Mouse (Mus musculus) kidney, embryonic 14.5 days (tissue): Measurements from ENCODE around the gene Gm5773. TPM values are rescaled to one million over a fixed set of nuclear protein-coding genes. Genes with fewer than 3 reads are reported as not detected.
A peak's percentile ranks its signal among the peaks of the same experiment; 100 is the strongest.
"Not testable (repeated sequence)": the region's sequence is repeated elsewhere in the genome, so short reads cannot be mapped to it uniquely, and the experiment has no call there.

Experiments used
- ATAC-seq: fragments of 200-750 bp; cut with Nextera tagmentation; 2 replicates; pipeline ENCODE4 v1.8.0; 2017; ENCODE audit warnings: moderate number of reproducible peaks, mild to moderate bottlenecking, moderate TSS enrichment, moderate library complexity; ENCODE audit not compliant: low FRiP score, low TSS enrichment
- H3K27ac ChIP-seq: fragments of 300-500 bp; sonication (generic); 2 replicates; pipeline ENCODE4 v1.5.1; 2014; ENCODE audit warnings: low read depth, mild to moderate bottlenecking, low read length, moderate library complexity, mixed read lengths
- H3K27me3 ChIP-seq: fragments of 300-500 bp; sonication (generic); 2 replicates; pipeline ENCODE4 v1.6.1; 2014; ENCODE audit warnings: mild to moderate bottlenecking, low read length; ENCODE audit not compliant: control insufficient read depth, insufficient read depth
- H3K36me3 ChIP-seq: fragments of 300-500 bp; sonication (generic); 2 replicates; pipeline ENCODE4 v1.6.1; 2014; ENCODE audit warnings: low read length, mixed read lengths; ENCODE audit not compliant: control insufficient read depth, insufficient read depth
- H3K4me1 ChIP-seq: fragments of 300-500 bp; sonication (generic); 2 replicates; pipeline ENCODE4 v1.6.1; 2014; ENCODE audit warnings: low read length, mixed read lengths; ENCODE audit not compliant: control insufficient read depth, insufficient read depth
- H3K4me2 ChIP-seq: fragments of 300-500 bp; sonication (generic); replicated peaks from 2 replicates; pipeline ENCODE4 v1.6.1; 2014; ENCODE audit warnings: low read depth, mild to moderate bottlenecking, low read length
- H3K4me3 ChIP-seq: fragments of 300-500 bp; sonication (generic); 2 replicates; pipeline ENCODE4 v1.5.1; 2014; ENCODE audit warnings: mild to moderate bottlenecking, low read length
- H3K9ac ChIP-seq: fragments of 300-500 bp; sonication (generic); 2 replicates; pipeline ENCODE4 v1.6.1; 2014; ENCODE audit warnings: low read depth, mild to moderate bottlenecking, low read length, moderate library complexity
- H3K9me3 ChIP-seq: fragments of 300-500 bp; sonication (generic); 2 replicates; pipeline ENCODE4 v1.6.1; 2016; ENCODE audit warnings: low read length; ENCODE audit not compliant: control insufficient read depth
- WGBS: fragments of 180-500 bp; shearing (Covaris S2); extraction: QIAGEN DNeasy Blood & Tissue Kit; methylation state at CpG from one replicate; pipeline ENCODE4 v1.1.7; 2014; 5-methylcytosine and 5-hydroxymethylcytosine counted together
- polyA plus RNA-seq: library from polyadenylated mRNA; unstranded; fragments of >200 nt; fragmentation: Nextera tagmentation; extraction: Ambion mirVana; gene quantifications from 2 replicates; pipeline ENCODE4 v1.2.1, GENCODE M21; 2014

Gm5773 gene
- not detected in 2 replicates for polyA plus RNA-seq

DNA sequence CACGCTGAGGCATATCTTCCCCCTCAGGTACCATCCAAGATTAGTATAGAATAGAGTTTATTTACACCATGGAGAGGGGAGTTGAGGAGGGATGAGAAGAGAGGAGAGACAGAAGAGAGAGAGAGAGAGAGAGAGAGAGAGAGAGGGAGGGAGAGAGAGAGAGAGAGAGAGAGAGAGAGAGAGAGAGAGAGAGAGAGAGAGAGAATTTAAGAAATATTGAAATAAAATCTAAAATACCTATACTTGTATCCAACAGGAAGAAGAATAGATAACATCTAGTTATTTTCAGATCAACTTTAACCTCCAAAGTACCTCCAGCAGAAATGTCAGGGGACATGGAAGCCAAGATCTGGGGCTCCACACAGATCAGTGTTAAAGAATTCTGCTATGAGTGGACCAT is at the start of gene Gm5773:
Gene Gm5773 (plus strand): TSS at position 301 of the 400 bp plus-strand sequence.
- H3K9ac ChIP-seq, H3K27me3 ChIP-seq, H3K27ac ChIP-seq, H3K36me3 ChIP-seq, H3K4me2 ChIP-seq, ATAC-seq, H3K9me3 ChIP-seq, H3K4me1 ChIP-seq, H3K4me3 ChIP-seq: not testable (repeated sequence)
- WGBS, result 86% methylated on average over 1 of the region's 1 CpGs

DNA sequence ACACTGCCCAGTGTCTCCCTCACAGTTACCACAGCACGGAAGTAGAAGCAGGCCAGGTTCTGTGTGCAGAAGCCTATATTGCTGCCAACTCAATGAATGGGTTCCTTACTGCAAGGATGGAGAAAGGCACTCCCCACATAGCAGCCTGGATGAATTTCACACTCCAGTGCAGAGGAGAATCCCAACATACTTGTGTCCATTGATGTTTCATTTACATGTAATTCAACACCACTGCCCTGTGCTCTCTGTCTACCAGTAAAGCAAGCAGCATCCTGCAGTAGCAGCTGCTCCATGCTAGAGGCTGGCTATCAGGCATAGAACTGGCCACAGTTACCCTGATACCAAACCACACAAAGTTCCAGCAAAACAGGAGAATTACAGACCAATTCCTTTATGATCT is 27.3 kb upstream of the Gm5773 start:
- not testable (repeated sequence) for H3K27me3 ChIP-seq, H3K4me2 ChIP-seq, H3K9me3 ChIP-seq, H3K4me1 ChIP-seq, H3K36me3 ChIP-seq, H3K9ac ChIP-seq, H3K4me3 ChIP-seq, H3K27ac ChIP-seq
- WGBS, result 67% methylated on average over 1 of the region's 1 CpGs
- peak; percentile 90 for ATAC-seq

DNA sequence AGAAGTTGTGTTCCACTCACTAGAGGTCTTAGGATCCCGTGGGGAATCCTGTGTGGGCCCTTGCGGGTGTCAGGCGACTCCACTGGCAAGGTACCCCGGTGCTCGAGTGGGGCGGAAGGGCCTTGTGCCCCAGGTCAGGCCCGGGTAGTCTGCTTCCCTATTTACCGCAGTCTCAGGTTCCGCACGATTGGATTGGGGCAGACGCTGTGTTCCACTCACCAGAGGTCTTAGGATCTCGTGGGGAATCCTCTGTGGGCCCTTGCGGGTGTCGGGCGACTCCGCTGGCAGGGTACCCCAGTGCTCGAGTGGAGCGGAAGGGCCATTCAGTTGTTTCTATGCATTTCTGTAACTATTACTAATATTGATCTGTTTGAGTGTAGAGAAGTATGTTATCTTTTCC is 18.8 kb upstream of the Gm5773 start:
- 95% methylated on average over 18 of the region's 18 CpGs for WGBS
- not testable (repeated sequence) for ATAC-seq, H3K4me3 ChIP-seq, H3K9me3 ChIP-seq, H3K9ac ChIP-seq, H3K27ac ChIP-seq, H3K27me3 ChIP-seq, H3K4me2 ChIP-seq, H3K4me1 ChIP-seq, H3K36me3 ChIP-seq

DNA sequence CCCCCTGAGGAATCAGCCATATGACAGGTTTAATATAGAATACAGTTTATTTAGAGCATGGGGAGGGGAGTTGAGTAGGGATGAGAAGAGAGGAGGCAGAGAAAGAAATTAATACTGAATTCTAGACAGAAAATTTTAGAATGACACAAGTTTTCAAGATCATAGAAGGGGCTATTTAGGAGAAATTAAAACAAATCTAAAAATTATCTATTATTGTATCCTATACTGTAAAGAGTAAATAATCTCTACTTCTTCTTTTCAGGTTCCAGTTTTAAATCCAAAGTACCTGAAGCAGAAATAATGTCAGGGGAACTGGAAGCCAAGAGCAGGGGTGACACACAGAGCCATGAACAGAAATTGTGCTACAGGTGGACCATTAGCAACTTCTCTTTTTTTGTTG is 23.3 kb downstream of the Gm5773 start, which contains the start of gene Tdpoz4:
Gene Tdpoz4 (plus strand): TSS at position 301 of the 400 bp plus-strand sequence.
- H3K27me3 ChIP-seq, H3K4me2 ChIP-seq, H3K9me3 ChIP-seq, ATAC-seq, H3K36me3 ChIP-seq, H3K4me3 ChIP-seq, H3K4me1 ChIP-seq, H3K27ac ChIP-seq, H3K9ac ChIP-seq: not testable (repeated sequence)

DNA sequence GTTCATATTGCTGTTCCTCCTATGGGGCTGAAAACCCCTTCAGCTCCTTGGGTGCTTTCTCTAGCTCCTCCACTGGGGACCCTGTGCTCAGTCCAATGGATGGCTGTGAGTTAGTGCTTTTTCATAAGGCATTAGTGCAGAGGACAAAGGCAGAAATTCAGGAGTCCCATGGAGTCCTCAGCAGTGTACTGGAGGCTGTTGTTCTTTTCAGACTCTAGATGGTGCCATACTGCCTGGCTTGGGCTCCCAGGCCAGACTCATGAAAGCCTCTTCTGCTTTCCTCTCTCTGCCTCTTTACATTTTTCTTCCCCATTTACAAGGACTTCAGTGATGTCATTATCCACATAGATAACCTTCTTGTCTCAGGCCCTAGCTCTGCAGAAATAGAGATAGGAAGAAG is 40.5 kb downstream of the Gm5773 start:
- H3K9me3 ChIP-seq, H3K27me3 ChIP-seq, H3K27ac ChIP-seq, ATAC-seq, H3K36me3 ChIP-seq, H3K4me2 ChIP-seq, H3K9ac ChIP-seq, H3K4me3 ChIP-seq, H3K4me1 ChIP-seq: not testable (repeated sequence)

Other genes with a start within 250 kb of the Gm5773 start
- 407 and 546 TPM in 2 replicates for gene S100a10, start 217.9 kb upstream of the Gm5773 start, polyA plus RNA-seq
- not detected in 2 replicates for gene Tdpoz2, start 120.3 kb upstream of the Gm5773 start, polyA plus RNA-seq
- gene Tdpoz1, start 96.7 kb upstream of the Gm5773 start, polyA plus RNA-seq, result not detected in 2 replicates
- not detected in 2 replicates for gene Gm37596, start 79.9 kb upstream of the Gm5773 start, polyA plus RNA-seq
- not detected in 2 replicates for gene Tdpoz4, start 23.4 kb downstream of the Gm5773 start, polyA plus RNA-seq
- gene Tdpoz3, start 53.0 kb downstream of the Gm5773 start, polyA plus RNA-seq, result not detected in 2 replicates
- not detected in 2 replicates for gene Gm9117, start 170.5 kb downstream of the Gm5773 start, polyA plus RNA-seq
- gene Tdpoz5, start 188.3 kb downstream of the Gm5773 start, polyA plus RNA-seq, result not detected in 2 replicates